In the genomic region with DNA sequence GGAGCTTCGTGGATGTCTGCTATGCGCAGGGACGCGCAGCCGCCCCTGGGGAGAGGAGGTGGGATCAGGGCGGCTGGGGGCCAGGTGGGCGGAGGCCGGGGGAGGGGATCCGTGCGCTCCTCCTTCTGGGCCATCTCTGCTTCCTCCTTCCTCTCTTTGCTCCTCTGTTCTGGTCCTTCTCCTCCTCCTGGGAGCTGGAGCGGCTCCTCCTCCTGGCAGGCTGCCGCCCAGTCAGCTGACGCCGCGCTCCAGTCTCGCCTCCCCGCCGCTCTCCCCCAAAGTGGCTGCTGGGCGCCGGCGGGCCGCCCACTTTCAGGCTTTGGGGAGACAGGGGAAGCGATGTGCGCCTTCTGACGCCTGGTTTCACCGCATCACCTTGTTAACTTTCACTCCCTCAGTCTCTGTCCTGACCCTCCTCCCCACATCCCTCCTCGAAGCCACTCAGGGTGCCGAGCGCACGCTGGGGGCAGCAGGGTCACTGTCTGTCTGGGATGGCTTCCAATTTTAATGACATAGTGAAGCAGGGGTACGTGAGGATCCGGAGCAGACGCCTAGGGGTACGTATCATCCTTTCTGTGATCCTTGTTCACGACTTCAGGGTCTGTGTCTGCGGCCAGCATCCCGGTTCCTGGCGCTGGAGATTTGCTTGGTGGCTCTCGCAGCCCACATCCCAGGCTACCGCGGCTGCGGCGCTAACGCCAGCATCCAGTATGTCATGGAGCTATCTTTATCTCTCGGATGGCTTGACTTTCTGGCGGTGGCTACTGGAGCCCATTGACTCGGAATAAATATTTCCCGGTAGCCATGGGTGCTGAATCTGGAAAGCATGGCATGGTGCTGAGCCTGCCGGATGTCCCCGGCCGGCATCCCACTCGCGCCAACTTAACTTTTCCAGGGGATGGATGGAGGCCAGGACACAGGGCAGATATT, we compare ENCODE assay signal across 8 mouse cellular contexts. TPM values are rescaled to one million over a fixed set of nuclear protein-coding genes. Genes with fewer than 3 reads are reported as not detected.
DNase-seq lines count a peak whose midpoint lies in the region; ATAC-seq lines count a peak whose summit lies in the region.

A gene (plus strand): TSS at position 176 of the 930 bp plus-strand sequence.

- ATAC-seq in embryonic facial prominence, embryonic 14.5 days (ENCODE audit: low read depth): peak; percentile 94
- ATAC-seq in kidney, embryonic 16.5 days (ENCODE audit: low FRiP score, low TSS enrichment): peak; percentile 83
- peak; percentile 72 for ATAC-seq in limb, embryonic 13.5 days (ENCODE audit: low FRiP score, low read depth)
- ATAC-seq in midbrain, embryonic 16.5 days: peak; percentile 92

- H3K27me3 ChIP-seq in embryonic facial prominence, embryonic 14.5 days (replicated peaks; ENCODE audit: control insufficient read depth, insufficient read depth, low read length): peaks cover 8% of the 10 kb centered on the region
- peaks cover 21% of the 10 kb centered on the region for H3K27me3 ChIP-seq in heart, embryonic 10.5 days (ENCODE audit: insufficient read depth, poor library complexity, severe bottlenecking)
- peaks cover 21% of the 10 kb centered on the region for H3K27me3 ChIP-seq in kidney, embryonic 16.5 days (ENCODE audit: insufficient read depth, low read length)
- H3K27me3 ChIP-seq in limb, embryonic 13.5 days: peaks cover 36% of the 10 kb centered on the region
- H3K27me3 ChIP-seq in midbrain, embryonic 16.5 days (ENCODE audit: control insufficient read depth, insufficient read depth, low read depth, low read length): no peaks in the 10 kb centered on the region

- H3K4me1 ChIP-seq in embryonic facial prominence, embryonic 14.5 days (ENCODE audit: control insufficient read depth, insufficient read depth, low read length): peaks cover 6% of the 10 kb centered on the region; the same call in 1 of the 2 replicates
- H3K4me1 ChIP-seq in heart, embryonic 10.5 days: peaks cover 37% of the 10 kb centered on the region
- H3K4me1 ChIP-seq in kidney, embryonic 16.5 days (ENCODE audit: insufficient read depth, low read length): peaks cover 11% of the 10 kb centered on the region; the same call in 1 of the 2 replicates
- H3K4me1 ChIP-seq in limb, embryonic 13.5 days: peaks cover 14% of the 10 kb centered on the region; the same call in 1 of the 2 replicates
- H3K4me1 ChIP-seq in midbrain, embryonic 16.5 days (ENCODE audit: control insufficient read depth, insufficient read depth, low read length): peaks cover 8% of the 10 kb centered on the region

- H3K9me3 ChIP-seq in embryonic facial prominence, embryonic 14.5 days (ENCODE audit: control insufficient read depth, low read length): no peaks in the 10 kb centered on the region
- no peaks in the 10 kb centered on the region for H3K9me3 ChIP-seq in heart, embryonic 10.5 days
- no peaks in the 10 kb centered on the region for H3K9me3 ChIP-seq in kidney, embryonic 16.5 days (ENCODE audit: low read length)
- H3K9me3 ChIP-seq in limb, embryonic 13.5 days: no peaks in the 10 kb centered on the region
- no peaks in the 10 kb centered on the region for H3K9me3 ChIP-seq in midbrain, embryonic 16.5 days (replicated peaks; ENCODE audit: control insufficient read depth, low read length, poor library complexity, severe bottlenecking)

- DNase-seq in brain, adult 2 months (ENCODE audit: low read depth, low spot score): peak; percentile 94
- peak; percentile 91 for DNase-seq in embryonic facial prominence, embryonic 14.5 days (ENCODE audit: low spot score)
- no peak for DNase-seq in heart, embryonic 10.5 days (ENCODE audit: low spot score)
- DNase-seq in testis, postnatal 10 days (ENCODE audit: low spot score): peak; percentile 79
- DNase-seq in spleen, postnatal 36 days (ENCODE audit: low spot score in 2 of 2): no peak

- WGBS in embryonic facial prominence, embryonic 14.5 days: under 1% methylated on average over 42 of the region's 53 CpGs
- WGBS in heart, embryonic 10.5 days: 1% methylated on average over 51 of the region's 53 CpGs
- 3% methylated on average over 53 of the region's 53 CpGs for WGBS in kidney, embryonic 16.5 days
- 4% methylated on average over 52 of the region's 53 CpGs for WGBS in limb, embryonic 13.5 days
- under 1% methylated on average over 49 of the region's 53 CpGs for WGBS in midbrain, embryonic 16.5 days

- H3K9ac ChIP-seq in embryonic facial prominence, embryonic 14.5 days (ENCODE audit: low read depth, low read length): peak within 1 kb of the TSS; percentile 57
- peak within 1 kb of the TSS; percentile 51 for H3K9ac ChIP-seq in kidney, embryonic 16.5 days (replicated peaks; ENCODE audit: low read length)
- peak within 1 kb of the TSS; percentile 69 for H3K9ac ChIP-seq in limb, embryonic 13.5 days
- H3K9ac ChIP-seq in midbrain, embryonic 16.5 days (ENCODE audit: low read depth, low read length): peak within 1 kb of the TSS; percentile 71

- peak within 1 kb of the TSS; percentile 91 for H3K4me2 ChIP-seq in embryonic facial prominence, embryonic 14.5 days (ENCODE audit: low read depth, low read length)
- peak within 1 kb of the TSS; percentile 87 for H3K4me2 ChIP-seq in kidney, embryonic 16.5 days (replicated peaks; ENCODE audit: low read depth, low read length)
- H3K4me2 ChIP-seq in limb, embryonic 13.5 days (replicated peaks): peak within 1 kb of the TSS; percentile 94
- peak within 1 kb of the TSS; percentile 70 for H3K4me2 ChIP-seq in midbrain, embryonic 16.5 days (ENCODE audit: low read length)

- H3K27ac ChIP-seq in embryonic facial prominence, embryonic 14.5 days (replicated peaks; ENCODE audit: low read depth, low read length): peak within 1 kb of the TSS; percentile 59
- H3K27ac ChIP-seq in heart, embryonic 10.5 days: peak within 1 kb of the TSS; percentile 86
- H3K27ac ChIP-seq in kidney, embryonic 16.5 days (ENCODE audit: low read length): no peak within 1 kb of the TSS
- H3K27ac ChIP-seq in limb, embryonic 13.5 days: no peak within 1 kb of the TSS
- peak within 1 kb of the TSS; percentile 78 for H3K27ac ChIP-seq in midbrain, embryonic 16.5 days (ENCODE audit: low read length)

- no peaks in the 10 kb centered on the region for H3K36me3 ChIP-seq in embryonic facial prominence, embryonic 14.5 days (ENCODE audit: control insufficient read depth, insufficient read depth, low read length)
- H3K36me3 ChIP-seq in heart, embryonic 10.5 days: no peaks in the 10 kb centered on the region
- H3K36me3 ChIP-seq in kidney, embryonic 16.5 days (ENCODE audit: insufficient read depth, low read length): no peaks in the 10 kb centered on the region
- no peaks in the 10 kb centered on the region for H3K36me3 ChIP-seq in limb, embryonic 13.5 days
- no peaks in the 10 kb centered on the region for H3K36me3 ChIP-seq in midbrain, embryonic 16.5 days (ENCODE audit: control insufficient read depth, insufficient read depth, low read length)

- peak within 1 kb of the TSS; percentile 58 for H3K4me3 ChIP-seq in embryonic facial prominence, embryonic 14.5 days (ENCODE audit: low read depth, low read length)
- peak within 1 kb of the TSS; percentile 68 for H3K4me3 ChIP-seq in heart, embryonic 10.5 days
- peak within 1 kb of the TSS; percentile 61 for H3K4me3 ChIP-seq in kidney, embryonic 16.5 days (ENCODE audit: low read length)
- H3K4me3 ChIP-seq in limb, embryonic 13.5 days: peak within 1 kb of the TSS; percentile 57
- H3K4me3 ChIP-seq in midbrain, embryonic 16.5 days (ENCODE audit: low read depth, low read length): peak within 1 kb of the TSS; percentile 58

RNA-seq across cellular contexts. Expression of the gene that starts here (rescaled TPM):
- 16.8 and 18.6 TPM in 2 replicates for polyA plus RNA-seq in embryonic facial prominence, embryonic 14.5 days (2014; fragmentation: Nextera tagmentation; extraction: Ambion mirVana)
- 6.9 and 7.9 TPM in 2 replicates for polyA plus RNA-seq in heart, embryonic 10.5 days (2016; fragmentation: Nextera tagmentation; extraction: Ambion mirVana)
- 1.6 and 1.7 TPM in 2 replicates for polyA plus RNA-seq in kidney, embryonic 16.5 days (2015; fragmentation: Nextera tagmentation; extraction: Ambion mirVana)
- 10.3 and 11.0 TPM in 2 replicates for polyA plus RNA-seq in limb, embryonic 13.5 days (2015; fragmentation: Nextera tagmentation; extraction: Ambion mirVana)
- polyA plus RNA-seq in midbrain, embryonic 16.5 days (2015; fragmentation: Nextera tagmentation; extraction: Ambion mirVana): 50.4 and 57.8 TPM in 2 replicates

Comparison
In these comparisons a context has a peak if more than half of its experiments do, and no peak if none do; other contexts are left out.
1. DNase-seq: peak in brain, adult 2 months (single experiment), embryonic facial prominence, embryonic 14.5 days (single experiment) and testis, postnatal 10 days (single experiment); none in heart, embryonic 10.5 days (single experiment) and spleen, postnatal 36 days (0 of 2).
2. H3K27ac ChIP-seq: peak in embryonic facial prominence, embryonic 14.5 days (single experiment), heart, embryonic 10.5 days (single experiment) and midbrain, embryonic 16.5 days (single experiment); none in kidney, embryonic 16.5 days (single experiment) and limb, embryonic 13.5 days (single experiment).
3. Peak in every context shown above with its lines, with median percentiles within 50 percentile points of each other: ATAC-seq, H3K4me2 ChIP-seq, H3K4me3 ChIP-seq and H3K9ac ChIP-seq.